Mouse (Mus musculus) thymus, postnatal 14 days (tissue): ENCODE measurements around the gene Kctd11.
"Not testable (repeated sequence)": the region's sequence is repeated elsewhere in the genome, so short reads cannot be mapped to it uniquely, and the experiment has no call there.

Experiments
- DNase-seq: peaks from one replicate; pipeline ENCODE4 v3.0.0; 2021

The Kctd11 gene

GRCm38 (mm10) chr11:69880853-69881603, at the start of gene Kctd11:
TSS of gene Kctd11 (minus strand) at chr11:69881406.
- peak; percentile 81 for DNase-seq

- not testable (repeated sequence) for DNase-seq
Observed at GRCm38 (mm10) chr11:69930176-69930575, 49.0 kb upstream of the Kctd11 start.

GRCm38 (mm10) chr11:69929712-69930111, 48.5 kb upstream of the Kctd11 start:
- DNase-seq = no peak

- DNase-seq = no peak
Observed at GRCm38 (mm10) chr11:69927501-69927900, 46.3 kb upstream of the Kctd11 start.

- DNase-seq = no peak
Observed at GRCm38 (mm10) chr11:69922796-69923195, 41.6 kb upstream of the Kctd11 start.

DNA sequence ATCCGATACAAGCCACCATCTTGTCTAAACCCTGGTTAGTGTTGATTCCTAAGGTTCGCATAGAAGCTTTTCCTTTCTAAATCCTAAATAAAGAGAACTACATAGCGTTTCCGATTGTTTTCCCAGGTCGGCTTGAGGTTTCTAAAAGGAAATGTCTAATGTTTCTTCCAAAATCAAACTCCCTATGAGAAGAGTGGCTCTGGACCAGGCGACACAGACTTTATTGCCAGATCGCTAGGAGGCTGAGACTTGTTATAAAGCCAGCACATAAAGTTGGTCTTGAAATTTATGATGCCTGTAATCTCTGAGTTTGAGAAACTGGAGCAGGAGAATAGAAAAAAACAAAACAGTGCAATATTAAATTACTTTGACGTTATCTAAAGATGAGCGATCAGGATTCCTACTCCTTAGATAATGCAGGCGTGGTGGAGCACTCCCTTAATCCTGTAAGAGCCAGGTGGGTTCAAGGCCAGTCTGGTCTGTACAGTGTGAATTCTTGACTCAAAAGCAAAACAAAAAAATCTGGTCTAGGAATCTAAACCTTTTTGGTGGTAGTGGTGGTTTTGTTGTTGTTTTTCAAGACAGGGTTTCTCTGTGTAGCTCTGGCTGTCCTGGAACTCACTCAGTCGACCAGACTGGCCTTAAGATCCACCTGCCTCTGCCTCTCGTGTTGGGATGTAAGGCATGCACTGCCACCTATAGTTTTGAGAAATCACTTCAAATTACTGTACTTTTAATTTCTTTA, 41.0 kb upstream of the Kctd11 start:
- DNase-seq = no peak

- DNase-seq = peak; percentile 100
Observed at GRCm38 (mm10) chr11:69921114-69922011, 40.2 kb upstream of the Kctd11 start, which contains the start of gene Eif5a. TSS of gene Eif5a (minus strand) at chr11:69921958.

GRCm38 (mm10) chr11:69920266-69921031, 39.2 kb upstream of the Kctd11 start:
- DNase-seq = no peak

GRCm38 (mm10) chr11:69919661-69920265, 38.6 kb upstream of the Kctd11 start:
- peak; percentile 68 for DNase-seq

GRCm38 (mm10) chr11:69919053-69919452, 37.8 kb upstream of the Kctd11 start:
- no peak for DNase-seq

GRCm38 (mm10) chr11:69918118-69918517, 36.9 kb upstream of the Kctd11 start:
- DNase-seq = no peak

- DNase-seq = no peak
Observed at GRCm38 (mm10) chr11:69917379-69917948, 36.3 kb upstream of the Kctd11 start.

- DNase-seq = not testable (repeated sequence)
Observed at GRCm38 (mm10) chr11:69916652-69917378, 35.6 kb upstream of the Kctd11 start.

DNA sequence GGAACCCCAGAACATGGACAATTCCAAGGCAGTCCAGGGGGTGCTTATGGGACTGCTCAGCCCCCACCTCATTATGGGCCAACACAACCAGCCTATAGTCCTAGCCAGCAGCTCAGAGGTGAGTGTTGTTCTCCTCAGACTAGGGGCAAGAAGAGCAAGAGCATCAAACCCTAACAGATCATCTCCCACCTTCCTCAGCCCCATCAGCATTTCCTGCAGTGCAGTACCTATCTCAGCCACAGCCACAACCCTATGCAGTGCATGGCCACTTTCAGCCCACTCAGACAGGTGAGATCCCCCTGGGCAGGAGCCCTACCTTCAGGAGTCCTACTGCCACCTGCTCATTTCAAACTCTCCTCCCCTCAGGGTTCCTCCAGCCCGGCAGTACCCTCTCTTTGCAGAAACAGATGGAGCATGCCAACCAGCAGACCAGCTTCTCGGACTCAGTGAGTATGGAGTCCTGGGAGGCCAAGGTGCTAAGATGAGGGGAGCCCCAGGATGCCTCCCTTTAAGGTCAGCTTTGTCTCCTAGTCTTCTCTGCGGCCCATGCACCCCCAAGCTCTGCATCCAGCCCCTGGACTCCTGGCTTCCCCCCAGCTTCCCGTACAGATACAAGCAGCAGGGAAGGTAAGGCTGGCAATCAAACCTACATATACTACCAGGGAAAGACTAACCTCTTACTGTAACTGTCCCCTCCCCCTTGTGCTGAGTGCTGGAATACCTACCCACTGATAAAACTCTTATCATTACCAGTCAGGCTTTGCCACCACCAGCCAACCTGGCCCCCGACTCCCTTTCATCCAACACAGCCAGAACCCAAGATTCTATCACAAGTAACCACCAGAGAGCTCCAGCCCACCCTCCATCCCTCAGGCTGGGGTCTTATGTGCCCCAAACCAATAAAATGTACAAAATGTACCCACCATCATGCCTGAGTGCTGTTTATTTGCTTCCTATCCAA, 34.7 kb upstream of the Kctd11 start:
- no peak for DNase-seq

DNA sequence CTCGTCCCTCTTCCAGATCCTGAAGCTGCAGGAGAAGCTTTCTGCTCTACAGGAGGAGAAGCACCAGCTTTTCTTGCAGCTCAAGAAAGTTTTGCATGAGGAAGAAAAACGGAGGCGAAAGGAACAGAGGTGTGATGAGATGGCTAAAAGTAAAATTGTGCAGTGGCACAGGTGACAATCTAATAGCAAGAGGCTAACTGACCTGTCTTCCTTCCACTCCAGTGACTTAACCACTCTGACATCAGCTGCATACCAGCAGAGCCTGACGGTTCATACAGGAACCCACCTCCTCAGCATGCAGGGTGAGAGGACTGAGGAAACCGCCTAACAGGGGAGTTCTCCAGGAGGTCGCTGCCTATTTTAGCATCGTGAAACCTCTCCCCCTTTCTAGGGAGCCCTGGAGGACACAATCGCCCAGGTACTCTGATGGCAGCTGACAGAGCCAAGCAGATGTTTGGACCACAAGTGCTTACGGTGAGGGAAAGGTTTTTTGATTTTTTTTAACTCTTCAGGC, 33.8 kb upstream of the Kctd11 start:
- no peak for DNase-seq

GRCm38 (mm10) chr11:69914372-69914764, 33.2 kb upstream of the Kctd11 start:
- DNase-seq = no peak

DNA sequence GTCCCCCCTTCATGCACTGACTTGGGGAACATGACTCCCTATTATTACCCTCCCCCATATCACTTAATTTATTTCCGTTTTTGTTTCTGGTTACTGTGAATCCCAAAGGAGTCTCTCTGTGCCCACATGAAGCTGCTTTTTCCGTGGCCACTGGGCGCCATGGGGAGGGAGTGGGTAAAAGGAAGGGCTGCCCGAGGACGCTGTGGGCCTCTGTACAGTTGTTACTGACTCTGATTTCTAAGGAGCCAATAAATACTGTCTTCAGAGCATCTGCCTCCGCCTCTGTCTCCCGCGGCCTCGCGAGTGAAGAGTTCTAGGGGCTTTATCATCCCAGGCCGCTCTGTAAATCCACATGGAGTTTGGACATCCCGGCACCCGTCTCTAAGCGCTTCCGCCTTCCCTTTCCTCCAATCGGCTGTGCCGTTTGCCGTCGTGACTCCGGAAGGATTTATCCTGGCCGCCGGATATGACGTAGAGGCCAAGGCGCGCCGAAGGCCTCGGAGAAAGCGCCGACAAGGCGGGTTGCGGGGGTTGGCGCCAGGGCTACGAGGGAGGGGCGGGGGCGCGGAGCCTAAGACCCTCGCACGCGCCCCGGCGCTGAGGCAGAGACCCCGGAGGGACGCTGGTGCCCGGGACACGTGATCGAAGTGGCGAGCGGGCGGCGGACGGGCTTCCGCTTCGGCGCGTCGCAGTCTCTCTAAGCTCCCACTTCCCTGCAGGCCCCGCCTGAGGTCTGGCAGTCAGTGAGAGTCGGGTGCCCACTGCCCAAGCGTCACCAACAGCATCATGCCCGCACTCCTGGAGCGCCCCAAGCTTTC, 32.6 kb upstream of the Kctd11 start, which contains the start of gene Gps2:
TSS of gene Gps2 (plus strand) at position 335 of the 818 bp plus-strand sequence.
- DNase-seq = peak; percentile 92
